Mouse (Mus musculus) bone marrow, adult 2 months (tissue): ENCODE measurements around the gene Pbx2.

Experiments
- CTCF ChIP-seq: fragments of 200-500 bp; IDR thresholded peaks from 2 replicates; pipeline ENCODE4 v1.5.1; 2011; ENCODE audit warnings: low read length, control low read depth; ENCODE audit not compliant: control insufficient read depth, insufficient read depth
- POLR2A ChIP-seq: fragments of 200-500 bp; IDR thresholded peaks from 2 replicates; pipeline ENCODE4 v1.6.1; 2011; ENCODE audit warnings: low read depth, mild to moderate bottlenecking, control low read depth, low read length, borderline replicate concordance; ENCODE audit not compliant: control insufficient read depth

DNA sequence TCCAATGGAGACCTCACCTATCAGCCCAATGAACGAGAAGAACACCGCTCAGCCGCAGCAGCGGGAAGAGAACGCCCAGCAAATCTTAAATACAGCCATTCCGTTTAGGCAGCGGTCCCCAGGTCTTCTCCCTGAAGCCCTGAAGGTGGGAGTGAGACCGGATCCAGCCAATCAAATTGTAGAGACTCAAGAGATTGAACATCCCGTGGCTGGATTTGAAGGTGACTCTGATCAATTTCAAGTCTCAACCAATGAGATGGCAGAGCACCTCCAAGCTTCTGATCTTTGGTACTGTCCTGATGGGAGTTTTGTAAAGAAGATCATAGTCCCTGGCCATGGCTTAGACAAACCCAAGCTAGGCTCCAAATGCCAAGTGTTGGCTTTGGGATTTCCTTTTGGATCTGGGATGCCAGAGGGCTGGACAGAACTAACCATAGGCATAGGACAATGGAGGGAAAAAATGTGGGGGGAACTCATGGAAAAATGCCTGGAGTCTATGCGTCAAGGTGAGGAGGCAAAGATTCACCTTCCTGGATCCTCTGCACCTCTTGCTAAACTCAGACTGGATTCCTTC lies 54.3 kb downstream of the Pbx2 start:
- TF ChIP-seq POLR2A (no peak), CTCF (no peak)
